Mouse (Mus musculus) MEL (cell line): ENCODE results near the gene Riox2. TPM values are rescaled to one million over a fixed set of nuclear protein-coding genes. Genes with fewer than 3 reads are reported as not detected.

Source experiments
- DNase-seq: peaks from one replicate; pipeline ENCODE4 v3.0.0; 2011; ENCODE audit warnings: low read depth, low spot score
- H3K27ac ChIP-seq: 2 replicates; pipeline ENCODE4 v1.5.1; 2012; ENCODE audit warnings: low read depth, mild to moderate bottlenecking, control low read depth, low read length, moderate library complexity; ENCODE audit not compliant: control insufficient read depth
- H3K27me3 ChIP-seq, 2 experiments: fragments of 150-350 bp in 1 of 2; sonication (generic) in 1 of 2; 2 replicates each; pipeline ENCODE4 v1.6.1; 2012; ENCODE audit warnings: low read length in 2 of 2, mild to moderate bottlenecking in 2 of 2, improper control_type of control experiment in 1 of 2, moderate library complexity in 1 of 2; ENCODE audit not compliant: insufficient read depth in 2 of 2, control insufficient read depth in 1 of 2
- H3K36me3 ChIP-seq, 2 experiments: 2 replicates each; pipeline ENCODE4 v1.6.1; 2012 to 2014; ENCODE audit warnings: low read length in 2 of 2, improper control_type of control experiment in 1 of 2, inconsistent platforms in 1 of 2, mild to moderate bottlenecking in 1 of 2; ENCODE audit not compliant: insufficient read depth in 2 of 2, control insufficient read depth in 1 of 2
- H3K4me1 ChIP-seq, 2 experiments: fragments of 150-350 bp in 1 of 2; sonication (generic) in 1 of 2; 2 replicates each; pipeline ENCODE4 v1.6.1; 2012; ENCODE audit warnings: low read length in 2 of 2, improper control_type of control experiment in 1 of 2, mild to moderate bottlenecking in 1 of 2; ENCODE audit not compliant: insufficient read depth in 2 of 2, control insufficient read depth in 1 of 2
- H3K4me3 ChIP-seq, 2 experiments: fragments of 150-350 bp in 1 of 2; sonication (generic) in 1 of 2; 2 replicates each; pipeline ENCODE4 v1.5.1; 2012; ENCODE audit warnings: low read depth in 2 of 2, low read length in 2 of 2, mild to moderate bottlenecking in 2 of 2, moderate library complexity in 2 of 2, control low read depth in 1 of 2, improper control_type of control experiment in 1 of 2; ENCODE audit not compliant: control insufficient read depth in 1 of 2, insufficient read depth in 1 of 2
- H3K79me2 ChIP-seq: 2 replicates; pipeline ENCODE4 v1.6.1; 2012; ENCODE audit warnings: mild to moderate bottlenecking, low read length, moderate library complexity; ENCODE audit not compliant: control insufficient read depth, poor library complexity, insufficient read depth
- H3K9ac ChIP-seq: 2 replicates; pipeline ENCODE4 v1.6.1; 2012; ENCODE audit warnings: low read depth, mild to moderate bottlenecking, control low read depth, low read length, moderate library complexity; ENCODE audit not compliant: control insufficient read depth, poor library complexity, severe bottlenecking
- H3K9me3 ChIP-seq: fragments of 150-350 bp; sonication (generic); replicated peaks from 2 replicates; pipeline ENCODE4 v1.6.1; 2012; ENCODE audit warnings: mild to moderate bottlenecking, low read length, improper control_type of control experiment, moderate library complexity; ENCODE audit not compliant: insufficient read depth
- ELF1 ChIP-seq: IDR thresholded peaks from 2 replicates; pipeline ENCODE4 v1.6.1; 2014; ENCODE audit warnings: low read depth, mild to moderate bottlenecking, inconsistent platforms, low read length, improper control_type of control experiment, moderate library complexity
- MXI1 ChIP-seq: IDR thresholded peaks from 2 replicates; pipeline ENCODE4 v1.6.1; 2011; ENCODE audit warnings: mild to moderate bottlenecking, low read depth, low read length, improper control_type of control experiment
- MYB ChIP-seq: IDR thresholded peaks from 2 replicates; pipeline ENCODE4 v1.6.1; 2011; ENCODE audit warnings: mild to moderate bottlenecking, low read depth, low read length, improper control_type of control experiment
- NELFE ChIP-seq: IDR thresholded peaks from 2 replicates; pipeline ENCODE4 v1.6.1; 2011; ENCODE audit warnings: low read depth, low read length, improper control_type of control experiment
- POLR2AphosphoS5 ChIP-seq: IDR thresholded peaks from 2 replicates; pipeline ENCODE4 v1.6.1; 2012; ENCODE audit warnings: low read depth, borderline replicate concordance, mild to moderate bottlenecking, inconsistent platforms, low read length, moderate library complexity, mixed read lengths
- RAD21 ChIP-seq: IDR thresholded peaks from 2 replicates; pipeline ENCODE4 v1.6.1; 2011; ENCODE audit warnings: mild to moderate bottlenecking, low read depth, low read length, improper control_type of control experiment
- TAL1 ChIP-seq: IDR thresholded peaks from 2 replicates; pipeline ENCODE4 v1.6.1; 2012; ENCODE audit warnings: mild to moderate bottlenecking, inconsistent platforms, low read length, moderate library complexity, mixed read lengths
- UBTF ChIP-seq: IDR thresholded peaks from 2 replicates; pipeline ENCODE4 v1.6.1; 2012; ENCODE audit warnings: low read depth, mild to moderate bottlenecking, inconsistent platforms, low read length, improper control_type of control experiment, moderate library complexity, borderline replicate concordance; ENCODE audit not compliant: insufficient read depth
- USF2 ChIP-seq, 2 experiments: IDR thresholded peaks; 2 replicates each; pipeline ENCODE4 v1.6.1; 2011 to 2012; ENCODE audit warnings: improper control_type of control experiment in 2 of 2, low read length in 2 of 2, borderline replicate concordance in 1 of 2, inconsistent platforms in 1 of 2, low read depth in 1 of 2, mild to moderate bottlenecking in 1 of 2; ENCODE audit not compliant: insufficient read depth in 1 of 2
- ZMIZ1 ChIP-seq: IDR thresholded peaks from 2 replicates; pipeline ENCODE4 v1.6.1; 2012; ENCODE audit warnings: low read depth, mild to moderate bottlenecking, inconsistent platforms, low read length, improper control_type of control experiment, moderate library complexity
- polyA plus RNA-seq, 2 experiments: library from polyadenylated mRNA; stranded (reverse) in 1 of 2; unstranded in 1 of 2; fragments of >175 nt in 1 of 2; fragments of >200 nt in 1 of 2; gene quantifications; 2 replicates each; pipeline versions ENCODE4 v1.2.1 to v1.2.4; 2012; ENCODE audit warnings: low replicate concordance in 2 of 2, low read depth in 1 of 2; ENCODE audit not compliant: insufficient read length in 2 of 2, insufficient read depth in 1 of 2, missing spikeins in 1 of 2
- total RNA-seq: library from RNA; depleted of rRNA; stranded (reverse); fragments of 300-350 nt; gene quantifications from 2 replicates; pipeline ENCODE4 v1.2.3, GENCODE M21; 2012

Riox2 gene
- total and polyA plus RNA-seq, 3 experiments: 23.4 to 25.8 TPM; not detected in 1

DNA sequence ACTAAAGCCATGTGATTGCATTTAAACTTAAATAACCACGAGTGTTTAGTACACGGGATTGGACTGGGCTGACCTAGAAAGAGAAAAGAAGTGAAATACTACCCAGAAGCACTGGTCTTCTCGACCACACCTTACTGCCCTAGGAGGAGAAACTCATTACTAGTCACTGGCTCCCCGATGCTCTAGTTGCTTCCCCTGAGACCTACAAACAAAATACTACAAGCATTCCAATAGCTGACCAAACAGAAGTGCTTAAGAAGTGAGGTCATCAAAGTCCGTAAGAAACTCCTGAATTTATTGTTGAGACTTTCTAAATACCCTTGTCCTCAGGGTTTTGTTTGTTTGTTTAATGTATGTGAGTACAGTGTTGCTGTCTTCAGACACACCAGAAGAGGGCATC is 38.3 kb downstream of the Riox2 start:
- H3K4me3 ChIP-seq: no peak overlapping the region
- no peaks in the 10 kb centered on the region for H3K36me3 ChIP-seq
- no peak for TF ChIP-seq MXI1
- no peak for TF ChIP-seq MYB
- no peak overlapping the region for H3K27ac ChIP-seq
- no peak overlapping the region for H3K9ac ChIP-seq
- H3K79me2 ChIP-seq: no peaks in the 10 kb centered on the region
- H3K4me1 ChIP-seq: peaks cover 0 to 3% of the 10 kb centered on the region in 2 experiments; a peak in 1 of 4 replicates
- H3K9me3 ChIP-seq: no peaks in the 10 kb centered on the region
- no peak for DNase-seq
- no peaks in the 10 kb centered on the region for H3K27me3 ChIP-seq

DNA sequence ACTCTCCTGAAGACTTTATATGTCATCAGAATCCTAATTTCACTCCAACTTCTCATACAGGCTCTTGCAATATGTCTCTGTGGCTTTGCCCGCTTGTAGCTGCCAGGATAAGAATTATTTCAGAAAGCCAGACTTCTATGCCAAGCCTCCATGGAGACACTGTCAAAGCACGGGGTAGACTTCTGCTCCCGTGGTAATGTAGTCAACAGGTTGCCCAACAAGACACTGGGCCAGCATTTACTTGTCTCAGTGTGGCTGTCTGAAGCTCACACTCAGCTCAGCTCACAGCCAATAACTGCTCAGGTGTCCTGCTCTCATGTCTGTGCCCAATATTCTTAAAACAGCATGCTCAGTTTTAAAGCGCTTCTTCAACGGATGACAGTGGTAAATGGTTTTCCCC is 43.6 kb downstream of the Riox2 start:
- Histone ChIP-seq H3K27me3 (no peaks in the 10 kb centered on the region), H3K27ac (no peak overlapping the region), H3K9ac (no peak overlapping the region), H3K4me1 (no peaks in the 10 kb centered on the region), H3K36me3 (no peaks in the 10 kb centered on the region), H3K79me2 (no peaks in the 10 kb centered on the region), H3K9me3 (no peaks in the 10 kb centered on the region), H3K4me3 (no peak overlapping the region)
- no peak for DNase-seq
- TF ChIP-seq ELF1 (no peak), TAL1 (no peak)

- no peaks in the 10 kb centered on the region for H3K79me2 ChIP-seq
- no peak overlapping the region for H3K9ac ChIP-seq
- H3K4me1 ChIP-seq: no peaks in the 10 kb centered on the region
- TF ChIP-seq RAD21: no peak
- no peak for TF ChIP-seq USF2 (IDR thresholded peaks at IDR 0.05; ENCODE audit: borderline replicate concordance in 1 of 2, insufficient read depth in 1 of 2, low read depth in 1 of 2, low read length in 2 of 2)
- TF ChIP-seq UBTF: no peak
- TF ChIP-seq NELFE: no peak
- no peak for TF ChIP-seq POLR2AphosphoS5
- no peak for TF ChIP-seq ZMIZ1
- no peak for DNase-seq
- H3K27me3 ChIP-seq: no peaks in the 10 kb centered on the region
- no peak overlapping the region for H3K27ac ChIP-seq
- no peak overlapping the region for H3K4me3 ChIP-seq
- no peaks in the 10 kb centered on the region for H3K36me3 ChIP-seq
- no peaks in the 10 kb centered on the region for H3K9me3 ChIP-seq
Observed at GRCm38 (mm10) chr16:59516965-59517364, 45.4 kb downstream of the Riox2 start.
